8 mouse cellular contexts compared by ENCODE assay signal in the genomic region with DNA sequence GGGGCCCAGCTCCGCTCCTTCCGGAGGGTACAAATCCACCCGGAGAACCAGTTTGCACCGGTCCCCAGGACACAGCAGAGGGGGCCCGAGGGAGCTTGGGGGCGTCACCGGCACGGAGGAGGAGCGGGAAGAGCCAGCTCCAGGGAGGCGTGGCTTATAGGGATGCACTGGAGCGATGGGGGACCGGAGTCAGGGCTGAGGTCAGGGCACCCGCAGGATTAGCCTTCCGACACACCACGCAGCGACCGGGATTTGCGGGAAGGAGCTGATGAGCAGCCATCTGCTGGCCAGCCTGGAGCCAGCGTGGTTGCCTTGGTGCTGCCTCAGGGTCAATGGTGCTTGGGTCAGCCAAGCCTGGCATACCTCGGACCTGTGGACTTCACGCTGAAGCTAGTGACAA. TPM values are rescaled to one million over a fixed set of nuclear protein-coding genes. Genes with fewer than 3 reads are reported as not detected.
DNase-seq lines count a peak whose midpoint lies in the region; ATAC-seq lines count a peak whose summit lies in the region.

No protein-coding gene starts in this region.

- peak overlapping the region; percentile 11 for H3K9ac ChIP-seq in lung, embryonic 15.5 days
- peak overlapping the region; percentile 56 for H3K9ac ChIP-seq in limb, embryonic 13.5 days
- H3K9ac ChIP-seq in neural tube, embryonic 12.5 days, result peak overlapping the region; percentile 48

- no peak for DNase-seq in lung, postnatal 36 days
- peak; percentile 88 for DNase-seq in cerebellum, adult 9-11 months
- no peak for DNase-seq in thymus, adult 18-20 months
- no peak for DNase-seq in right cerebral cortex, adult 18-20 months

- WGBS in lung, embryonic 15.5 days, result 2% methylated on average over 21 of the region's 21 CpGs
- 1% methylated on average over 21 of the region's 21 CpGs for WGBS in limb, embryonic 13.5 days
- WGBS in neural tube, embryonic 12.5 days, result 2% methylated on average over 21 of the region's 21 CpGs

- H3K4me2 ChIP-seq in lung, embryonic 15.5 days, result peak overlapping the region; percentile 85
- peak overlapping the region; percentile 86 for H3K4me2 ChIP-seq in limb, embryonic 13.5 days (replicated peaks)
- peak overlapping the region; percentile 81 for H3K4me2 ChIP-seq in neural tube, embryonic 12.5 days (replicated peaks)

- H3K27ac ChIP-seq in lung, embryonic 15.5 days, result no peak overlapping the region
- no peak overlapping the region for H3K27ac ChIP-seq in limb, embryonic 13.5 days
- H3K27ac ChIP-seq in neural tube, embryonic 12.5 days, result no peak overlapping the region

- H3K4me1 ChIP-seq in lung, embryonic 15.5 days, result peaks cover 10% of the 10 kb centered on the region
- H3K4me1 ChIP-seq in limb, embryonic 13.5 days, result peaks cover 18% of the 10 kb centered on the region
- peaks cover 13% of the 10 kb centered on the region for H3K4me1 ChIP-seq in neural tube, embryonic 12.5 days

- H3K9me3 ChIP-seq in lung, embryonic 15.5 days, result no peaks in the 10 kb centered on the region
- H3K9me3 ChIP-seq in limb, embryonic 13.5 days, result no peaks in the 10 kb centered on the region
- H3K9me3 ChIP-seq in neural tube, embryonic 12.5 days, result no peaks in the 10 kb centered on the region

- H3K36me3 ChIP-seq in lung, embryonic 15.5 days, result no peaks in the 10 kb centered on the region
- no peaks in the 10 kb centered on the region for H3K36me3 ChIP-seq in limb, embryonic 13.5 days
- H3K36me3 ChIP-seq in neural tube, embryonic 12.5 days, result peaks cover 3% of the 10 kb centered on the region; the same call in 1 of the 2 replicates

- H3K27me3 ChIP-seq in lung, embryonic 15.5 days, result no peaks in the 10 kb centered on the region
- H3K27me3 ChIP-seq in limb, embryonic 13.5 days, result no peaks in the 10 kb centered on the region
- H3K27me3 ChIP-seq in neural tube, embryonic 12.5 days (replicated peaks), result no peaks in the 10 kb centered on the region; the same call in 1 of the 2 replicates

- H3K4me3 ChIP-seq in lung, embryonic 15.5 days, result peak overlapping the region; percentile 40
- H3K4me3 ChIP-seq in limb, embryonic 13.5 days, result peak overlapping the region; percentile 44
- H3K4me3 ChIP-seq in neural tube, embryonic 12.5 days, result peak overlapping the region; percentile 35

- peak; percentile 87; the same call in 1 of the 2 replicates for ATAC-seq in lung, embryonic 15.5 days (ENCODE audit: borderline replicate concordance, extremely low read depth, low FRiP score, low TSS enrichment)
- ATAC-seq in granulocyte monocyte progenitor cell, adult 5-6 weeks (replicated peaks; ENCODE audit: poor library complexity, severe bottlenecking), result peak; percentile 43
- peak; percentile 71 for ATAC-seq in limb, embryonic 13.5 days (ENCODE audit: low FRiP score, low read depth)
- ATAC-seq in neural tube, embryonic 12.5 days (ENCODE audit: low FRiP score, low read depth), result peak; percentile 79

RNA-seq across cellular contexts. Expression of gene H3f3a, which starts 19.6 kb away (rescaled TPM):
- 2,468 and 2,584 TPM in 2 replicates for polyA plus RNA-seq in lung, embryonic 15.5 days (2015; fragmentation: Nextera tagmentation; extraction: Ambion mirVana)
- total RNA-seq in granulocyte monocyte progenitor cell, adult 5-6 weeks (2014; fragmentation: Nextera tagmentation), result 1,208 and 1,212 TPM in 2 replicates
- total RNA-seq in granulocyte monocyte progenitor cell, adult 5-6 weeks (2017), result 1,574 and 1,754 TPM in 2 replicates
- polyA plus RNA-seq in limb, embryonic 13.5 days (2015; fragmentation: Nextera tagmentation; extraction: Ambion mirVana), result 3,132 and 3,199 TPM in 2 replicates
- polyA plus RNA-seq in neural tube, embryonic 12.5 days (2016; fragmentation: Nextera tagmentation; extraction: Ambion mirVana), result 3,506 and 3,654 TPM in 2 replicates

RNA-seq across cellular contexts. Expression of gene Sde2, which starts 56.8 kb away (rescaled TPM):
- polyA plus RNA-seq in lung, embryonic 15.5 days (2015; fragmentation: Nextera tagmentation; extraction: Ambion mirVana), result 33.7 and 36.6 TPM in 2 replicates
- total RNA-seq in granulocyte monocyte progenitor cell, adult 5-6 weeks (2014; fragmentation: Nextera tagmentation), result 18.0 and 23.5 TPM in 2 replicates
- 29.5 and 29.8 TPM in 2 replicates for total RNA-seq in granulocyte monocyte progenitor cell, adult 5-6 weeks (2017)
- 39.3 and 40.7 TPM in 2 replicates for polyA plus RNA-seq in limb, embryonic 13.5 days (2015; fragmentation: Nextera tagmentation; extraction: Ambion mirVana)
- polyA plus RNA-seq in neural tube, embryonic 12.5 days (2016; fragmentation: Nextera tagmentation; extraction: Ambion mirVana), result 37.6 and 40.5 TPM in 2 replicates
